In genomic region chr6:29318879-29319278, GRCm38 (mm10) we compare ENCODE assay signal across 9 mouse cellular contexts. TPM values are rescaled to one million over a fixed set of nuclear protein-coding genes. Genes with fewer than 3 reads are reported as not detected.
A peak's percentile ranks its signal among the peaks of the same experiment; 100 is the strongest.
DNase-seq lines count a peak whose midpoint lies in the region; ATAC-seq and TF ChIP-seq lines count a peak whose summit lies in the region.
"Had no signal": no experiment of that assay in that cellular context is flagged by ENCODE, and none has a peak within 500 bp of the region (broad histone marks: within the 10 kb centered on the region; RNA-seq: fewer than 3 reads in every experiment).

Fam71f1 (plus strand) TSS chr6:29319140.

- TF ChIP-seq POLR2A in brain, embryonic 14.5 days (IDR thresholded peaks at IDR 0.05; ENCODE audit: borderline replicate concordance, extremely low read depth, insufficient read depth, insufficient read length, poor library complexity, severe bottlenecking) = no peak
- no peak for TF ChIP-seq POLR2A in kidney, adult 2 months (IDR thresholded peaks at IDR 0.05; ENCODE audit: low read depth, low read length)
- no peak for TF ChIP-seq POLR2A in olfactory bulb, adult 2 months (IDR thresholded peaks at IDR 0.05; ENCODE audit: insufficient read depth, low read depth, low read length)

- TF ChIP-seq CTCF in brain, embryonic 14.5 days (IDR thresholded peaks at IDR 0.05; ENCODE audit: borderline replicate concordance, extremely low read depth, insufficient read depth, insufficient read length) = no peak
- TF ChIP-seq CTCF in kidney, adult 2 months (conservative IDR thresholded peaks at IDR 0.05; ENCODE audit: insufficient read depth, insufficient read length, low read depth, low read length) = no peak
- no peak for TF ChIP-seq CTCF in olfactory bulb, adult 2 months (IDR thresholded peaks at IDR 0.05; ENCODE audit: insufficient read depth, low read depth, low read length)

- no peaks in the 10 kb centered on the region for H3K9me3 ChIP-seq in liver, embryonic 12.5 days (replicated peaks)
- no peaks in the 10 kb centered on the region for H3K9me3 ChIP-seq in hindbrain, embryonic 11.5 days (ENCODE audit: control insufficient read depth, low read length)

- no peak within 1 kb of the TSS for H3K27ac ChIP-seq in liver, embryonic 12.5 days
- H3K27ac ChIP-seq in kidney, adult 2 months (ENCODE audit: insufficient read depth, low read depth, low read length) = no peak within 1 kb of the TSS
- 0 out of 2 replicates have a peak within 1 kb of the TSS, but pooled peaks have one; percentile 5 for H3K27ac ChIP-seq in olfactory bulb, adult 2 months (ENCODE audit: insufficient read depth, low read depth, low read length)
- H3K27ac ChIP-seq in hindbrain, embryonic 11.5 days (ENCODE audit: low read depth, low read length) = no peak within 1 kb of the TSS; the same call in 1 of the 2 replicates
- H3K27ac ChIP-seq: macrophage had no signal

- H3K9ac ChIP-seq in liver, embryonic 12.5 days = no peak within 1 kb of the TSS
- H3K9ac ChIP-seq in hindbrain, embryonic 11.5 days (ENCODE audit: low read depth, low read length) = no peak within 1 kb of the TSS

- no peak for ATAC-seq in liver, embryonic 12.5 days
- ATAC-seq in hindbrain, embryonic 11.5 days (ENCODE audit: low FRiP score) = no peak

- 39% methylated on average over 5 of the region's 5 CpGs for WGBS in liver, embryonic 12.5 days (ENCODE audit: insufficient replicate concordance)
- 61% methylated on average over 5 of the region's 5 CpGs for WGBS in kidney, adult 2 months
- 59% methylated on average over 4 of the region's 5 CpGs for whole genome bisulfite sequencing in olfactory bulb, adult 2 months
- WGBS in hindbrain, embryonic 11.5 days = 85% methylated on average over 5 of the region's 5 CpGs

- H3K4me2 ChIP-seq in liver, embryonic 12.5 days = no peak within 1 kb of the TSS
- H3K4me2 ChIP-seq in hindbrain, embryonic 11.5 days (replicated peaks; ENCODE audit: low read depth, low read length) = no peak within 1 kb of the TSS

- DNase-seq in liver = peak; percentile 18
- DNase-seq in brain, embryonic 14.5 days (ENCODE audit: low read depth) = peak; percentile 22
- peak; percentile 45 for DNase-seq in kidney, adult 2 months
- DNase-seq in frontal cortex, postnatal 10 days (ENCODE audit: low spot score in 2 of 2) = no peak
- no peak for DNase-seq in hindbrain, embryonic 11.5 days (ENCODE audit: low spot score)
- no peak for DNase-seq in spleen, postnatal 14 days (ENCODE audit: low spot score in 2 of 2)

- no peak within 1 kb of the TSS for H3K4me3 ChIP-seq in liver, embryonic 12.5 days
- no peak within 1 kb of the TSS for H3K4me3 ChIP-seq in kidney, adult 2 months (ENCODE audit: insufficient read depth, low read depth, low read length)
- H3K4me3 ChIP-seq in olfactory bulb, adult 2 months (ENCODE audit: insufficient read depth, low read depth, low read length) = no peak within 1 kb of the TSS
- no peak within 1 kb of the TSS for H3K4me3 ChIP-seq in hindbrain, embryonic 11.5 days (ENCODE audit: low read depth, low read length)

- H3K4me1 ChIP-seq in liver, embryonic 12.5 days = no peaks in the 10 kb centered on the region
- no peaks in the 10 kb centered on the region for H3K4me1 ChIP-seq in kidney, adult 2 months (ENCODE audit: control insufficient read depth, insufficient read depth, low read length)
- peaks cover 5% of the 10 kb centered on the region for H3K4me1 ChIP-seq in olfactory bulb, adult 2 months (ENCODE audit: control insufficient read depth, insufficient read depth, low read length)
- H3K4me1 ChIP-seq in hindbrain, embryonic 11.5 days (replicated peaks; ENCODE audit: control insufficient read depth, insufficient read depth, low read length) = no peaks in the 10 kb centered on the region

- no peaks in the 10 kb centered on the region; the same call in 1 of the 2 replicates for H3K27me3 ChIP-seq in liver, embryonic 12.5 days (replicated peaks)
- H3K27me3 ChIP-seq in kidney, adult 2 months (replicated peaks; ENCODE audit: control insufficient read depth, insufficient read depth, low read length) = no peaks in the 10 kb centered on the region
- H3K27me3 ChIP-seq in hindbrain, embryonic 11.5 days (ENCODE audit: control insufficient read depth, insufficient read depth, low read length) = no peaks in the 10 kb centered on the region

- H3K36me3 ChIP-seq in liver, embryonic 12.5 days = no peaks in the 10 kb centered on the region
- no peaks in the 10 kb centered on the region for H3K36me3 ChIP-seq in kidney, adult 2 months (ENCODE audit: control insufficient read depth, insufficient read depth, low read length)
- H3K36me3 ChIP-seq in hindbrain, embryonic 11.5 days (ENCODE audit: control insufficient read depth, insufficient read depth, low read length) = no peaks in the 10 kb centered on the region

RNA-seq across cellular contexts. Expression of gene Fam71f1, which starts in this region (rescaled TPM):
- not detected in 2 replicates for polyA plus RNA-seq in liver, embryonic 12.5 days (2016; fragmentation: Nextera tagmentation; extraction: Ambion mirVana)
- not detected in 2 replicates for polyA plus RNA-seq in brain, embryonic 14.5 days (2012; rRNA removed)
- polyA plus RNA-seq in kidney, adult 2 months (2012; rRNA removed) = 0.11 TPM in 1 of 2 replicates, not detected in the other
- polyA plus RNA-seq in olfactory bulb, adult 2 months (2012; ENCODE audit: insufficient read depth, insufficient read length, low replicate concordance, missing spikeins) = not detected in 2 replicates
- not detected in 2 replicates for polyA plus RNA-seq in hindbrain, embryonic 11.5 days (2014; fragmentation: Nextera tagmentation; extraction: Ambion mirVana)
- polyA plus RNA-seq: macrophage had no signal

Comparison
In these comparisons a context has a peak if more than half of its experiments do, and no peak if none do; other contexts are left out.
1. Peak in DNase-seq in brain, embryonic 14.5 days; RNA of the gene not detected or under 1 TPM.
2. Peak in DNase-seq in kidney, adult 2 months; RNA of the gene not detected or under 1 TPM.